Mouse (Mus musculus) retina, postnatal 7 days (tissue): Measurements from ENCODE around the gene Pkd1.
A peak's percentile ranks its signal among the peaks of the same experiment; 100 is the strongest.

Experiments
- DNase-seq: peaks from one replicate; pipeline ENCODE4 v3.0.0-alpha.2; 2012; ENCODE audit warnings: low read depth, low spot score

The Pkd1 gene

GRCm38 (mm10) chr17:24549618-24550415, at the start of gene Pkd1:
Gene Pkd1 (plus strand): TSS chr17:24549834.
- peak; percentile 98 for DNase-seq

- DNase-seq = peak; percentile 62
Measured at GRCm38 (mm10) chr17:24502208-24502607, 47.4 kb upstream of the Pkd1 start.

GRCm38 (mm10) chr17:24504085-24504484, 45.5 kb upstream of the Pkd1 start:
- DNase-seq = no peak

- no peak for DNase-seq
Measured at GRCm38 (mm10) chr17:24505286-24505955, 44.2 kb upstream of the Pkd1 start.

DNA sequence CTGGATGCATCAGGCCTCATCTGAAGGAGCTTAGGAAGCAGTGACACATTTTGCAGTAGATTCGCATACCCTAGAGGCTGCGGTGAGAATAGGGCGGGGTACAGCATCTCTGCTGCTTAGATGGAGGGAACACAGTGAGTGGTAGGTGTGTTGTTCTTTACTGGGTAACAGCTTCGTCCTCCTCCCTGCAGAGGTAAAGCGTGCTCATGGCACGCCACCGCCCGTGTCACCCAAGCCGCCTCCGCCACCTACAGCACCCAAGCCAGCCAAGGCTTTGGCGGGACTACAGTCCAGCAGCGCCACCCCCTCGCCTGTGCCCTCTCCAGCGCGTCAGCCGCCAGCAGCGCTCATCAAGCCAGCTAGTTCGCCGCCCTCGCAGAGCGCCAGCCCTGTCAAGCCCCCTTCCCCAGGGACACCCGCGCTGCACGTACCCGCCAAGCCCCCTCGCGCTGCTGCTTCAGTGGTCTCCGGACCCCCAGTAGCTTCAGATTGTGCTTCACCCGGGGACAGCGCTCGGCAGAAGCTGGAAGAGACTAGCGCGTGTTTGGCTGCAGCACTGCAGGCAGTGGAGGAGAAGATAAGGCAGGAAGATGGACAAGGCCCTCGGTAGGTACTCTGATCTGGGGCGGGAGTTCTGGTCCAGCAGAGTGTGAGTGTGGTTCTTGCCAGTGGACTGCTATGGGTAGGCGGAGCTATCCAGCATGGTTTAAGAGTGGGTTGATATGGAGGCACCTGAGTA, 43.1 kb upstream of the Pkd1 start:
- DNase-seq = no peak

DNA sequence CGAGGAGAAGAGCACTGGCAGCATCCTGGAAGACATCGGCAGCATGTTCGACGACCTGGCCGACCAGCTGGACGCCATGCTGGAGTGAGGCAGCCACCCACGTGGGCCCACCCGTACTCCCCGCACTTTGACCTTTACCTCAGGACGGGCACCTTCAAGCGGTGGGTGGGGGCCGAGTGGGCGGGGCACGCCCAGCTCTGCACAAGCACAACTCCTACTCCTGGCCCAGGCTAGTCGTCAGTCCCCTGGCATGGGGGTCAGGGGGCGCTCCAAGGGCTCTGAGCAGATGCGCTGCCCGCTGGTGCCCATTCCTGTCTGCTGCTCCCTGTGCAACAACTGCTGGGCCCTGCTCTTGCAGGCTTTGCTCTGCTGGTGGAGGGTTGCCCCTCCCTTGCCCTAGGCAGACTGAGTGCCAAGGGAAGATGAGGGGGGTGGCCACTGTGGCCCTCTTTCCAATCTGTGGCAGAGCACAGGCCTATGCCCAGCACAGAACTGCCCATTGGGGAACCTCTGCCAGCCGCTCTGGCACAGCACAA, 42.4 kb upstream of the Pkd1 start:
- no peak for DNase-seq

DNA sequence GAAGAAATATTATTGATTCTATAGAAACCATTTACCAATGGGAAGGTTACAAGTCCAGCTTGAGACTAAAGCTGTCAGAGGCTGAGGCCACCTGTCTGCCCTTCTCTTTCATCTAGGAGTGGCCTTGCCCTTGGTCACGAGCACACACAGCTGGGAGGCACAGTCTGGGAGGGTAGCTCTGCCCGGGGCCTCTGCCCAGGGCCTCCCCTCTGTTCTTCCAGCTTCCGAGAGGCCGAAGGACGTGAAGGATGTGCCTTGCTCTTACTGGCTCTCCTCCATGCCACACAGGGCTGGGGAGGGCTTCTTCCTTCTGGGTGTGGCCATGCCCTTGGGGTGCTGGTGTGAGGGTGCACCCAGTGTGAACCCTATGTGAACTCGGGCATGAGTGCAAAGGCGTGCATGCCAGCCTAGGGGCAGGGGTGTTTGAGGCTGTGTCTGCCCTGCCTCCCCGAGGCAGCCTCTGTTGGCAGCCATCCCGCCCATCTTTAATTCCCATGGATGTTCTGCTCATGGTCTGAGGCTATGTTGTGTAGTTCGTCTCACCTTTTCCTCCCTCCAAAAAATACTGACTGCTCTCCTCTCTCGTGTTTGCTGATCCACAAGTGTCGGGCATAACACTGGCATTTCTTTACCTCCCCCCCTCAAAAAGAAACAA, 41.7 kb upstream of the Pkd1 start:
- no peak for DNase-seq

DNA sequence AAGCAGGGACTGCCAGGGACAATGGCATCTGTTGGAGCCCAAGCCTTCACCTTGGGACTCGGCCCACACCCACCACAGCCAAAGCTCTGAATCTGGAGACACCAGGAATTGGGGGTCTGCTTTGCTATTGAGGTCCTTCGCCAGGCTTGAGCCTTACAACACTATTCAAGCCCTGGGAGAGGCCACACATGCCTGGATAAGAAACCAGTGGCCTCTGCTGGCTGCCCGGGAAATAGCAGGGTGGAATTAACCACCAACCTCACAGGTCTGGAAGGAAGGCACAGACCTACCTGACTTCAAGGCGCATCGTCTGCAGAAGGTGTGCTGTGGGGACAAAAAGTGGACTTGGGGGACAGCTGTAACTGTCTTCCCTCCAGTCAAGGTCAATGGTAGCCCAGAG, 36.0 kb upstream of the Pkd1 start:
- peak; percentile 52 for DNase-seq

DNA sequence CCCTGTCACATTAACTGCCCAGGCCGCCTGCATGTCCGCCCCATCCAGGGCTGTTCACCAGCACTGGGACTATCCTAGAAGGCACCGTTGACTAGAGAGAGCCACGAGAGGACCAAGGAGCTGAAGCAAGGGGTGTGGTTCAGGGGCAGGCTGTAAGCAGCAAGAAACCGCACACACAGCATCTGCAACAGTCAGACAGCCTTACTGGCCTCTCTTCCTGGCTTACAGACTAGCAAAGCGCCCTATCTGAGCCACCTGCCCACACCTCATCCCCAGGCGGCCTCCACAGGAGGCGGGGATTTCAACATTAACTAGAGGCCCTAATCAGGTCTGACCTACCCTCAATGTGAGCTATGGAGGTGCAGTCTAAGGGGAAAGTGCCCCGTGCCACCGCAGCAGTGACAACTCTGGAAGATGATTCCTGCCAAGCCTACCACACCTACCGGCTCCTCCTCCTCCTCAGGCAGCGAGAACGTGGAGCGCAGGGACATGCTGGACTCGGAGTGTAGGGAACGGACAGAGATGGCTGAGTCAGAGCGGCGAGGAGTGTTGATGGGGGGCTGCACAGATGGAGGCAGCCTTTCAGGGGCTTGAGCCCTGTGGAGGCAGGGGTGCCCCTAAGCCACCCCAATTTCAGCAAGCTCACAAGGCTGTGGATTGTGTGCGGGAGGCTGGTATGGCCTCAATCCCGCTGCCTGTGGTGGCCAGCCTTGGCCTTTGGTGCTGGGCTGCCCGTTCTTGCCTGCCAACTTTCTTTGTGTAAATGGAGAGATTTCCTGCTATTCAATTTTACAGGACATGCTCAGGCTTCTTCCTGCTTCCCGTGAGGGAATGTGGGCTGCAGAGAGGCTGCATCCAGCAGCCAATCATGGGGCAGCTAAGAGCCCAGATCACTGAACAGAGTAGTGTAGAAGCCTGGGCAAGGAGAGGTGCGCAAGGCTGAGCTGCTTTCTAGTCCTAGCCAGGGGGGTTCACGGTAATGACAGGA, 35.1 kb upstream of the Pkd1 start:
- DNase-seq = no peak

DNA sequence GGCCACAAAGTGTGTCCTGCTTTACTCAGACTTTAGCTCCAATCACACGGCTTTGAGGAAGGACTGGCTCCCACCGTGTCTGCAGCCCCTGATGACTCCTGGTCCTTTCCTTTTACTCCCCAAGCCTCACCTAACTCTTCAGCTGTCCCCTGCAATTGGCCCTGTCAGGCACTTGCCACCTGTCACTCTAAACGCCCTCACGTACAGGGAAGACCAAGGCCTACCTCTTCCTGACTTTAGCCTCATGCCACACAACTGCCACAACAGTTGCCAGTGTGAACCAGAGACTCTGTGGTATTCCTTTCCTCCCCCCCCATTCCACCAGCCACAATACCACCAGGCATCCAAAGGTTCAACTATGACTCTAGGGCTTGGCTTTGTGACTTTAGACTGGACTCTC, 29.2 kb upstream of the Pkd1 start:
- DNase-seq = no peak

DNA sequence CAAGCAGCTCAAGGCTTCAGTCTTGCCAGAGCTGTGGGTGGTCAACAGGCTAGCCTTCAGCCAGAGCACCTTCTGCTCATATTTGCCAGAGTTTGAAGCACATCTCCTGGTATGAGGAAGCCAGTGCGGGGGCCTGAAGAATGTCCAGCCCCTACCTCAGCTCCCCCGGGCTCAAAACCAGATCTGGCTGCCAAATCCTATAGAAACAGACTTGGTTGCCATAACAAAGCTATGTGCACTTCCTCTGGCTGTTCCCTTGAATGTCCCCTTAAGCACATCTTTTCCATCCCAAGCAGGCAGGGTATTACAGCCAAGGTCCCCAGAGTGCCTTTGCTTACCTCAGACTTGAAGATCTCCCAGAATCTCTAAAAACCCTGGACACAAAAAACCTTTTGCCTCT, 24.9 kb upstream of the Pkd1 start:
- no peak for DNase-seq

- no peak for DNase-seq
Measured at GRCm38 (mm10) chr17:24527315-24527714, 22.3 kb upstream of the Pkd1 start.

GRCm38 (mm10) chr17:24527723-24528559, 21.7 kb upstream of the Pkd1 start, which contains the start of gene Traf7:
Gene Traf7 (minus strand): TSS chr17:24527938.
- peak; percentile 98 for DNase-seq

GRCm38 (mm10) chr17:24528560-24528918, 21.1 kb upstream of the Pkd1 start:
- DNase-seq = no peak

DNA sequence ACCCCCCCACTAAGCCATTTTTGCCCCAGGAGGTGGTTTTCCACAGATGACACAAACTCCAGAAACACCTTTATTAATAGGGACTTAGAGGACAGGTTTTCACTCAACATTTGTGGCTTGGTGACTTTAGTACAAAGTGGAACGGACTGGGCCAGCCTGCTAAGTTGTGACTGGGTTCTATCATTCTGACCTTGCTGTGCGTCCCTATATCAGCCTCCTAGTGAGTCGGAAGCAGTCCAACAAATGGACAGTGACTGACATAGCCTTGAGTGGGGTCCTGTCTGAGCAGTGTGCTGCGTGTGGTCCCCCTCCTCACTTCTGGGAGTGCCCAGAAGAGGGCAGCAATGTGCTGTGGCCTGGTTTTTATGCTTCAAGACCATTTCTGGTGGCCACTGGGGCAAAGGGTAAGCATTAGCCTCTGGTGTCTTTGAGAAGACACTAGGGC, 20.6 kb upstream of the Pkd1 start:
- DNase-seq = peak; percentile 62

- no peak for DNase-seq
Measured at GRCm38 (mm10) chr17:24529883-24530282, 19.8 kb upstream of the Pkd1 start.

DNA sequence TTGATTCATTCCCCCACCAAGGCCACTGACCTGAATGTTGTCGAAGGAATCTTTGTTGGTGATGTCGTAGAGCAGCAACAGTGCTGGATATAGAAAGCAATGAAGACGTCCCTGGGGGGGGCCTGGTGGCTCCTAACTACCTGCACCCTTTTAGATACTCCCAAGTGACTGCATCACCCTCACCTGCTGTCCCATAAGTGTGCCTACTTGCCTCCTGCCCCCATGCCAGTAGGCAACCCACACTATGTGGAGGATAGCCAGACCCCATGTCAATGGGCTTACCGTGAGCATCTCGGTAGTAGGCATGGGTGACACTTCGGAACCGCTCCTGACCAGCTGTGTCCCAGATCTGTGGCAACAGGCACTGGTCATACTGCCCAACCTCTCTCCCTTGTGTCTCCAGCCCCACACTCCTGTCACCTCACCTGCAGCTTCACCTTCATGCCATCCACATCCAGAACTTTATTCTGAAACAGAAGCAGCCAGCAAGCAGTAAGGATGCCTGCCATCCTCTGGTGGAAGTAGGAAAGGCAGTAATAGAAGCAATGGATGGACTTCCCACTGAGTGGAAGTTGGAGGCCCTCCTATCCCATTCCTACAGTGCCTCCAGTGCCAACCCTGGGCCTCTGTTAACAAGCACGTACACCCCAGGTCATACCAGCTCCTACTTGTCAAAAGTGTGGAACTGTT, 19.1 kb upstream of the Pkd1 start:
- DNase-seq = no peak

GRCm38 (mm10) chr17:24531064-24531463, 18.6 kb upstream of the Pkd1 start:
- no peak for DNase-seq

GRCm38 (mm10) chr17:24532045-24532444, 17.6 kb upstream of the Pkd1 start:
- DNase-seq = no peak
